Mouse (Mus musculus): ENCODE measurements at regions not wholly inside any gene's neighbourhood (a gene's known extent, or its start where the extent isn't known, plus 50 kb on each side); places are given as distances from the start of the nearest gene placed in this dataset.

DNA sequence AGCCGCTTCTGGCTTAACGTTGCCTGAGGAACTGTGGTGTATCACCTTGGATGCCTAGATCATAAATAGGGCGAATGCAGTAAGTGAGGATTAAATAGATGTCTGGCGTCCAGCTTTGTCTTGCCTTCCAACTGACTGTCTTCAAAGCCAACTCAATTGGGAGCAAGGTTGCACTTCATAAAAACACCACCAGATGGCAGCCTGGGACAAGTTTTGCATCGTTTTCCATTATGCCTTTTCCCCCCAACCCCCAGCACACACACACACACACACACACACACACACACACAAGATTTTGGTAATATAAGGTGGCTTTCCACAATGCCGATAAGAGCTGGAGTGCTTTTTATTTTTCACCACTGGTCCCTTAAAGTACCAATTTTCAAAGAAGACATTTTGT lies 209.3 kb downstream of the Mtrr start:
- peak; percentile 27 to 38 for DNase-seq
